Mouse (Mus musculus): ENCODE measurements around the gene Thtpa. TPM values are rescaled to one million over a fixed set of nuclear protein-coding genes. Genes with fewer than 3 reads are reported as not detected.
A peak's percentile ranks its signal among the peaks of the same experiment; 100 is the strongest.

Thtpa gene
- polyA plus RNA-seq, 1 experiment from 2014 or later: 22.9 TPM

DNA sequence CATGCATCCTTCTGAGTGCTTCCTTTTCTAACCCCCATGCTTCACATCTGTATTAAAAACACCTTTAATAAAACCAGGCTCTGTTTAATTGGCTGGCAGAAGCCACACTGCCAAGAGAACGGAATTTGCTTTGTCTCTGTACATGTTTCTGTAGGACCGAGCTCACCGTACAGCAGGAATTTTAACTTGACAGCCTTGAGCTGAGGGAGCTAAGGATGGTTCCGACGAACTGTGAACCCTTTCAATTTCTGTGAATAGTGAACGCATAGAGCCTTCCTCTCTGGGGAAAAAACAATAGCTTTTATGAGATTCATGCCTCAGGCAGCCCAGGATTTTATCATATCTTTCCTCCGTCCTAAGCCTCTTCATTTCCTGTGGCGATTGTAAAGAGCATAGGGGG lies 27.8 kb downstream of the Thtpa start:
- H3K9ac ChIP-seq: 0 out of 2 replicates have a peak overlapping the region, but pooled peaks have one; percentile 31

DNA sequence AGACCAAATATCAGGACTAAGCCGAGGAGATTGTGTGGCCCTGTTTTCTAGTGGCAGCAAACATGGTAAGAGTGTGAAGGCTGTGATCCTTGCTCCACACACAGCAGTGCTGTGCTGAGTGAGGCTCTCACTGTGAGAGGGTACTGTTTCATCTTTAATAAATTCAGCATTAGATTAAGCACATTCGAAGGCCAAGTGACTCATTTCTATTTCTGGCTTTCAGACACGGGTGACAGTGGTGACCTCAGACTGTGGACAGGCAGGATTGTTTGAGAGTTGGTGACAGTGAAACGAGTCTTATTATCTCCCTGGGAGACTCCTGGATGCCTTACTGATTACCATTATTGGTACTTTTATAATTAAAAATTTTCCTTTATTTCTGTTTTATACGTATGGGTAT lies 31.1 kb downstream of the Thtpa start:
- peaks cover 13% of the 10 kb centered on the region for H3K4me1 ChIP-seq
- H3K4me3 ChIP-seq: no peak overlapping the region
- no peaks in the 10 kb centered on the region for H3K36me3 ChIP-seq
- H3K9ac ChIP-seq: no peak overlapping the region
- 80% methylated on average over 5 of the region's 5 CpGs for WGBS
- H3K9me3 ChIP-seq: no peaks in the 10 kb centered on the region
- H3K27ac ChIP-seq: no peak overlapping the region
- ATAC-seq (ENCODE audit: low FRiP score, low read depth): no peak
- H3K27me3 ChIP-seq: no peaks in the 10 kb centered on the region
- no peak overlapping the region for H3K4me2 ChIP-seq (replicated peaks)

More for the DNA sequence above, 27.8 kb downstream of the Thtpa start:
- Histone ChIP-seq H3K36me3 (no peaks in the 10 kb centered on the region), H3K4me3 (0 out of 2 replicates have a peak overlapping the region, but pooled peaks have one; percentile 2), H3K4me2 (replicated peaks) (peak overlapping the region; percentile 48), H3K4me1 (peaks cover 13% of the 10 kb centered on the region), H3K27me3 (peaks cover 10% of the 10 kb centered on the region), H3K27ac (0 out of 2 replicates have a peak overlapping the region, but pooled peaks have one; percentile 16), H3K9me3 (no peaks in the 10 kb centered on the region)
- ATAC-seq (ENCODE audit: low FRiP score, low read depth): no peak; the same call in 1 of the 2 replicates
- 25% methylated on average over 8 of the region's 8 CpGs for WGBS

GRCm38 (mm10) chr14:55126521-55126920 lies 31.9 kb downstream of the Thtpa start:
- H3K4me1 ChIP-seq: peaks cover 13% of the 10 kb centered on the region
- no peaks in the 10 kb centered on the region for H3K9me3 ChIP-seq
- H3K4me3 ChIP-seq: no peak overlapping the region
- H3K27me3 ChIP-seq: no peaks in the 10 kb centered on the region
- H3K9ac ChIP-seq: no peak overlapping the region
- H3K27ac ChIP-seq: no peak overlapping the region
- no peaks in the 10 kb centered on the region for H3K36me3 ChIP-seq
- no peak for ATAC-seq (ENCODE audit: low FRiP score, low read depth)
- WGBS: 89% methylated on average over 7 of the region's 7 CpGs
- no peak overlapping the region for H3K4me2 ChIP-seq (replicated peaks)

DNA sequence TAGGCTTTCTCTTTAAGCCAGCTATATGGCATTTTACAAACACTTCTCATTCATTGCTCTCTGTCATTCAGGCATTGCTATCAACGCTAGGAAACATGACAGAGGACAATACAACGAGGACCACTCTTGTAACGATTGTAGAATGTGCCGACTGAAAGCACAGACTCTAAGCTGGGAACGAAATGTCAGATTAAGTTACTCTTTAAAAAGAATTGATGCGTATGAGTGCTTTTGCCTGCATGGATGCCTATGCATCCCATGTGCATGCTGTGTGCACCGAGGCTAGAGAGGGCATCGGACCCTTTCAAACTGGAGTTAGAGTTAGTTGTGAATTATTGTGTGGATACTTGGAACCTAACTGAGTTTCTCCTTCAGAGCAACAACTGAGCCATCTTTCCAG lies 41.1 kb downstream of the Thtpa start:
- H3K27me3 ChIP-seq: no peaks in the 10 kb centered on the region
- H3K36me3 ChIP-seq: no peaks in the 10 kb centered on the region
- no peaks in the 10 kb centered on the region for H3K9me3 ChIP-seq
- H3K9ac ChIP-seq: no peak overlapping the region
- H3K27ac ChIP-seq: no peak overlapping the region
- WGBS: 83% methylated on average over 8 of the region's 8 CpGs
- no peak for ATAC-seq (ENCODE audit: low FRiP score, low read depth)
- H3K4me2 ChIP-seq (replicated peaks): no peak overlapping the region
- no peak overlapping the region for H3K4me3 ChIP-seq
- no peaks in the 10 kb centered on the region for H3K4me1 ChIP-seq

DNA sequence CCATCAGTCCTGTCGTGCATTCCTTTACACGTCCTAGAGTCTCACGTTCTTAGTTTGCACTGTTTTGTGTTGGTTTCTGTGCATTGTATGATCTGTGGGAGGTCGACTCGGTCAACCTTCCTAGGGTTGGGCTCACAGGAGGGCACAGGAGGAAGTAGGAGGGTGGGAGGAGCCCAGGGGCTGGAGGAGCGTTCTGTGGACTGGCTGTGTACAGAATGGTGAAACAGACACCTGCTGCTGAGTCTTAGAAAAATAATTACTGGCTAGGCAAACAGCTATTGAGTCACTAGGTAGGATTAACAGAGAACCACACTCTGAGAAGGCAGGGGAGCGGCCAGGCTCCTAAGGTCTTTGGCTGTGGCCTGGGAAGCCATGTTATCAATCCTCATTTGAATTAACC lies 44.7 kb downstream of the Thtpa start:
- H3K4me3 ChIP-seq: no peak overlapping the region
- ATAC-seq (ENCODE audit: low FRiP score, low read depth): no peak
- no peaks in the 10 kb centered on the region for H3K27me3 ChIP-seq
- no peak overlapping the region for H3K9ac ChIP-seq
- H3K36me3 ChIP-seq: no peaks in the 10 kb centered on the region
- H3K4me1 ChIP-seq: no peaks in the 10 kb centered on the region
- WGBS: 58% methylated on average over 7 of the region's 7 CpGs
- H3K27ac ChIP-seq: no peak overlapping the region
- H3K9me3 ChIP-seq: no peaks in the 10 kb centered on the region
- H3K4me2 ChIP-seq (replicated peaks): no peak overlapping the region

DNA sequence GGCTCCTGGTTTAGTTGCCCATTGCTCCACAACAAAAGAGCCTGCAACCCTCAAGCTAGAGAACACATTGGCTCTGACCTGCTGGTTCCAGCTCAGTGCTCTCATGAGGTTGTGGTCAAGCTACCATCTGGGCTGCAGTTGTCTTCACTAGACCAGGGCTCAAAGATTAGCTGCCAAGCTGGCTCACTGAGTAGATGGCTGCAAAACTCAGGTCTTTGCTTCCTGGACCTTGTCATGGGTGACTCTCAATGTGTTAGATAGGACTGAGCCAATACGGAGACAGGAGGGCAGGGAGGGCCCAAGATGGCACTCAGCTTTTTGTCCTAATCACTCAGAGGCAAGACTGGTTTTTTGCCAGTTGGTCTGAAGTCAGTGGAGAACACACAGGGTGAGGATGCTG lies 51.7 kb downstream of the Thtpa start:
- 0 out of 2 replicates have a peak, but pooled peaks cover 9% of the 10 kb centered on the region for H3K4me1 ChIP-seq
- 93% methylated on average over 1 of the region's 1 CpGs for WGBS
- no peak overlapping the region for H3K4me2 ChIP-seq (replicated peaks)
- H3K36me3 ChIP-seq: no peaks in the 10 kb centered on the region
- no peak overlapping the region for H3K27ac ChIP-seq
- no peak overlapping the region for H3K9ac ChIP-seq
- no peaks in the 10 kb centered on the region for H3K9me3 ChIP-seq
- H3K4me3 ChIP-seq: no peak overlapping the region
- H3K27me3 ChIP-seq: no peaks in the 10 kb centered on the region
- ATAC-seq (ENCODE audit: low FRiP score, low read depth): no peak

DNA sequence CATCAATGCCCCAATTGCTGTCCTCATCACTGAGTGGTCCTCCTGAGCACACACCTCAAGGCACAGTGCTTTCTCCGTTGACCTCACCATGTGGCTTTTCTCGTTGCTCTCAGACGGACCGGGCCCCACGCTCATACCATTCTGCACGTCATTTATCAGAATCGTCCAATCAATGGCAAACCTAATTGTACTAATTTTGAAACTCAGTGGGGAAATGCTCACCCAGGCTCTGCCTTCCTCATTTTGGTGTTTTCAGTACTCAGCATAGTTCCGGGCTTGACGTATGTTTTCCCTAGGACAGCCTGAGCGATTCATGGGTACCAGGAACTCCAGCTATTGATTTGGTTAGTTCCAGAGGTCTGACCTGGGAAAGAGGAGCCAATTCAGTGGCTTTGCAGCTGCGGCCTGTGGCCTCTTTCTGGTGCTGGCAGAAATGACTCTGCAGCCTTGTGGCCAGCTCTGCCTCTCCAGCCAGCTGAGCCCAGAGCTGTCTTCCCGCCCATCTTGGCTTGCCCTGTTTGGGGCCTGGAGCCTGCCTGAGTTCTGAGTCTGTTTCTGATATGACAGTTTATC lies 52.3 kb downstream of the Thtpa start:
- ATAC-seq (ENCODE audit: low FRiP score, low read depth): no peak
- Histone ChIP-seq H3K27me3 (no peaks in the 10 kb centered on the region), H3K9ac (no peak overlapping the region), H3K4me2 (replicated peaks) (no peak overlapping the region), H3K36me3 (no peaks in the 10 kb centered on the region), H3K4me1 (0 out of 2 replicates have a peak, but pooled peaks cover 9% of the 10 kb centered on the region), H3K27ac (no peak overlapping the region), H3K4me3 (no peak overlapping the region), H3K9me3 (no peaks in the 10 kb centered on the region)
- WGBS: 85% methylated on average over 12 of the region's 12 CpGs

GRCm38 (mm10) chr14:55148363-55148915 lies 53.9 kb downstream of the Thtpa start:
- H3K4me2 ChIP-seq (replicated peaks): no peak overlapping the region
- H3K9me3 ChIP-seq: no peaks in the 10 kb centered on the region
- no peak overlapping the region for H3K9ac ChIP-seq
- no peak overlapping the region for H3K27ac ChIP-seq
- 31% methylated on average over 5 of the region's 5 CpGs for WGBS
- no peak overlapping the region for H3K4me3 ChIP-seq
- no peaks in the 10 kb centered on the region for H3K36me3 ChIP-seq
- no peak for ATAC-seq (ENCODE audit: low FRiP score, low read depth)
- 0 out of 2 replicates have a peak, but pooled peaks cover 9% of the 10 kb centered on the region for H3K4me1 ChIP-seq
- no peaks in the 10 kb centered on the region for H3K27me3 ChIP-seq

Other genes starting within 250 kb of the Thtpa start
- gene Homez, start 223.8 kb upstream of the Thtpa start, polyA plus RNA-seq (2015; fragmentation: Nextera tagmentation; extraction: Ambion mirVana): 8.9 and 12.7 TPM in 2 replicates
- gene Ppp1r3e, start 217.2 kb upstream of the Thtpa start, polyA plus RNA-seq (2015; fragmentation: Nextera tagmentation; extraction: Ambion mirVana): 0.60 and 1.6 TPM in 2 replicates
- gene Bcl2l2, start 211.4 kb upstream of the Thtpa start, polyA plus RNA-seq (2015; fragmentation: Nextera tagmentation; extraction: Ambion mirVana): 4.0 and 4.4 TPM in 2 replicates
- gene Gm20521, start 211.3 kb upstream of the Thtpa start, polyA plus RNA-seq (2015; fragmentation: Nextera tagmentation; extraction: Ambion mirVana): 0.13 and 0.42 TPM in 2 replicates
- 139 TPM in 2 replicates for gene Pabpn1, start 202.3 kb upstream of the Thtpa start, polyA plus RNA-seq (2015; fragmentation: Nextera tagmentation; extraction: Ambion mirVana)
- gene Slc22a17, start 181.7 kb upstream of the Thtpa start, polyA plus RNA-seq (2015; fragmentation: Nextera tagmentation; extraction: Ambion mirVana): 79.1 and 86.2 TPM in 2 replicates
- gene Efs, start 168.7 kb upstream of the Thtpa start, polyA plus RNA-seq (2015; fragmentation: Nextera tagmentation; extraction: Ambion mirVana): 46.7 and 50.4 TPM in 2 replicates
- 0.24 and 0.27 TPM in 2 replicates for gene Il25, start 162.1 kb upstream of the Thtpa start, polyA plus RNA-seq (2015; fragmentation: Nextera tagmentation; extraction: Ambion mirVana)
- 16.1 and 17.6 TPM in 2 replicates for gene Cmtm5, start 158.5 kb upstream of the Thtpa start, polyA plus RNA-seq (2015; fragmentation: Nextera tagmentation; extraction: Ambion mirVana)
- 1.9 and 2.2 TPM in 2 replicates for gene Myh6, start 127.9 kb upstream of the Thtpa start, polyA plus RNA-seq (2015; fragmentation: Nextera tagmentation; extraction: Ambion mirVana)
- not detected in 2 replicates for gene Gm17428, start 117.9 kb upstream of the Thtpa start, polyA plus RNA-seq (2015; fragmentation: Nextera tagmentation; extraction: Ambion mirVana)
- 23.8 and 24.9 TPM in 2 replicates for gene Myh7, start 100.2 kb upstream of the Thtpa start, polyA plus RNA-seq (2015; fragmentation: Nextera tagmentation; extraction: Ambion mirVana)
- 86.3 and 88.1 TPM in 2 replicates for gene Ngdn, start 79.3 kb upstream of the Thtpa start, polyA plus RNA-seq (2015; fragmentation: Nextera tagmentation; extraction: Ambion mirVana)
- 5.6 and 6.2 TPM in 2 replicates for gene Zfhx2, start 2.5 kb upstream of the Thtpa start, polyA plus RNA-seq (2015; fragmentation: Nextera tagmentation; extraction: Ambion mirVana)
- 13.1 and 13.7 TPM in 2 replicates for gene Ap1g2, start 11.8 kb downstream of the Thtpa start, polyA plus RNA-seq (2015; fragmentation: Nextera tagmentation; extraction: Ambion mirVana)
- 1.9 and 2.2 TPM in 2 replicates for gene Jph4, start 22.2 kb downstream of the Thtpa start, polyA plus RNA-seq (2015; fragmentation: Nextera tagmentation; extraction: Ambion mirVana)
- 0.67 and 1.3 TPM in 2 replicates for gene Dhrs2, start 127.2 kb downstream of the Thtpa start, polyA plus RNA-seq (2015; fragmentation: Nextera tagmentation; extraction: Ambion mirVana)